ENCODE assay signal across 25 mouse cellular contexts in the genomic region with DNA sequence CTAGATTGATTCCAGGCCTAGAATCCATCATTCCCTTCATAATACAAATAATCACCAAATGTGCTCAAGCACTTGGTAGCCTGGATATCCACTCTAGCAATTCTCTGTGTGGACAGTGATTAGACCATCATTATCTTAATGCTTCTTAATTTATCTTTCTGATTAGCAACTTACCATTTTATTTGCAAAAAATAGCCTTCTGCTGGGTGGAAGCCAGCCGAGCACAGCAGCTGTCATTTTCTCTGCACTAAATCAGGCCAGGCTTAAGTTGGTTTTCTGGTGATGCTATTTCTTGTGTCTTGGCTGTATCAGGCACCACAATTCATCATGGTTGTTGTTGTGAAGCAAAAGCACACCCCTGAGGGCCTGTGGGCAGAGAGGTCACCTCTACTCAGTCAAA.
A peak's percentile ranks its signal among the peaks of the same experiment; 100 is the strongest.
DNase-seq lines count a peak whose midpoint lies in the region; ATAC-seq and TF ChIP-seq lines count a peak whose summit lies in the region.
"Had no signal": no experiment of that assay in that cellular context is flagged by ENCODE, and none has a peak within 500 bp of the region (broad histone marks: within the 10 kb centered on the region; RNA-seq: fewer than 3 reads in every experiment).

No protein-coding gene starts in this region.

- H3K4me2 ChIP-seq in hindbrain, embryonic 13.5 days = no peak overlapping the region
- no peak overlapping the region for H3K4me2 ChIP-seq in hindbrain, postnatal 0 days (ENCODE audit: low read depth, low read length)
- H3K4me2 ChIP-seq: embryonic facial prominence, embryonic 13.5 days; forebrain, embryonic 12.5 days; forebrain, embryonic 15.5 days; heart, embryonic 13.5 days; hindbrain, embryonic 15.5 days had no signal

- H3K36me3 ChIP-seq in hindbrain, embryonic 13.5 days = no peaks in the 10 kb centered on the region
- no peaks in the 10 kb centered on the region for H3K36me3 ChIP-seq in hindbrain, postnatal 0 days (ENCODE audit: insufficient read depth, low read length)
- H3K36me3 ChIP-seq: embryonic facial prominence, embryonic 13.5 days; forebrain, embryonic 15.5 days; heart, embryonic 10.5 days; heart, embryonic 13.5 days; hindbrain, embryonic 15.5 days had no signal

- no peaks in the 10 kb centered on the region for H3K9me3 ChIP-seq in hindbrain, embryonic 13.5 days
- H3K9me3 ChIP-seq in hindbrain, postnatal 0 days (ENCODE audit: low read length) = no peaks in the 10 kb centered on the region
- H3K9me3 ChIP-seq: forebrain, embryonic 15.5 days; heart, embryonic 10.5 days; heart, embryonic 13.5 days; hindbrain, embryonic 15.5 days had no signal

- H3K4me3 ChIP-seq in hindbrain, embryonic 13.5 days = no peak overlapping the region
- H3K4me3 ChIP-seq in hindbrain, postnatal 0 days (ENCODE audit: low read length) = no peak overlapping the region
- H3K4me3 ChIP-seq: embryonic facial prominence, embryonic 10.5 days; embryonic facial prominence, embryonic 13.5 days; erythroblast, embryonic 14.5 days; forebrain, embryonic 12.5 days; forebrain, embryonic 15.5 days; heart, adult 2 months; heart, embryonic 10.5 days; heart, embryonic 13.5 days; hindbrain, embryonic 15.5 days had no signal

- WGBS in hindbrain, embryonic 13.5 days = 62% methylated on average over 1 of the region's 1 CpGs
- 61% methylated on average over 1 of the region's 1 CpGs for WGBS in hindbrain, postnatal 0 days

- no peak for TF ChIP-seq CTCF in hindbrain, postnatal 0 days (IDR thresholded peaks at IDR 0.05; ENCODE audit: low read depth)

- ATAC-seq in cerebellum, adult (ENCODE audit: insufficient number of reproducible peaks, low FRiP score, low TSS enrichment) = 0 out of 2 replicates have a peak, but pooled peaks have one; percentile 27
- no peak for ATAC-seq in hindbrain, embryonic 13.5 days (ENCODE audit: low FRiP score)
- no peak for ATAC-seq in hindbrain, postnatal 0 days
- ATAC-seq: activated CD4-positive, CD25-positive, alpha-beta regulatory T cell, adult 4 months; forebrain, embryonic 15.5 days had no signal

- DNase-seq in cerebellum, postnatal 36 days = no peak
- DNase-seq in hindbrain, postnatal 0 days (ENCODE audit: low spot score) = no peak
- peak; percentile 44 for DNase-seq in layer of hippocampus, adult 9-11 months
- no peak for DNase-seq in layer of hippocampus, postnatal 25 days (ENCODE audit: extremely low spot score in 1 of 2, low spot score in 1 of 2)
- no peak for DNase-seq in kidney, postnatal 10 days
- DNase-seq: adrenal gland, adult 8-10 months; adrenal gland, postnatal 25 days; cerebellum, adult 11 months; cerebellum, adult 9-11 months; embryo, embryonic 11 days; gastrocnemius, postnatal 36 days; heart, adult 2 months; heart, postnatal 14 days; heart, postnatal 4 days had no signal

- peak overlapping the region; percentile 32; the same call in 1 of the 2 replicates for H3K27ac ChIP-seq in hindbrain, embryonic 13.5 days
- no peak overlapping the region for H3K27ac ChIP-seq in hindbrain, postnatal 0 days
- H3K27ac ChIP-seq: embryonic facial prominence, embryonic 13.5 days; forebrain, embryonic 12.5 days; forebrain, embryonic 15.5 days; heart, adult 2 months; heart, embryonic 10.5 days; heart, embryonic 13.5 days; hindbrain, embryonic 15.5 days had no signal

- H3K4me1 ChIP-seq in hindbrain, embryonic 13.5 days (replicated peaks) = peaks cover 47% of the 10 kb centered on the region
- H3K4me1 ChIP-seq in hindbrain, postnatal 0 days (ENCODE audit: insufficient read depth, low read length) = peaks cover 12% of the 10 kb centered on the region; the same call in 1 of the 2 replicates

- H3K27me3 ChIP-seq in hindbrain, embryonic 13.5 days = no peaks in the 10 kb centered on the region
- no peaks in the 10 kb centered on the region for H3K27me3 ChIP-seq in hindbrain, postnatal 0 days (ENCODE audit: insufficient read depth, low read length)
- H3K27me3 ChIP-seq: embryonic facial prominence, embryonic 13.5 days; forebrain, embryonic 12.5 days; forebrain, embryonic 15.5 days; hindbrain, embryonic 15.5 days had no signal

- H3K9ac ChIP-seq in hindbrain, embryonic 13.5 days = no peak overlapping the region
- no peak overlapping the region for H3K9ac ChIP-seq in hindbrain, postnatal 0 days (replicated peaks; ENCODE audit: low read length)
- H3K9ac ChIP-seq: embryonic facial prominence, embryonic 13.5 days; forebrain, embryonic 12.5 days; forebrain, embryonic 15.5 days; heart, embryonic 13.5 days; hindbrain, embryonic 15.5 days had no signal
